Mouse (Mus musculus) layer of hippocampus, postnatal 10 days (tissue): Measurements from ENCODE around the gene Ppp1r12b. TPM values are rescaled to one million over a fixed set of nuclear protein-coding genes. Genes with fewer than 3 reads are reported as not detected.

Experiments
- DNase-seq, 2 experiments: peaks; one replicate each; pipeline ENCODE4 v3.0.0; 2021; ENCODE audit warnings: low spot score in 2 of 2
- long read RNA-seq: library from polyadenylated mRNA; stranded (forward); transcript quantifications from one replicate; pipeline ENCODE4 v2.0.0, GENCODE M21; 2023
- total RNA-seq, 2 experiments: library from RNA; stranded (reverse); gene quantifications; 2 replicates each; pipeline ENCODE4 v1.2.3; 2021

The Ppp1r12b gene
- total RNA-seq, result 10 to 100 TPM; 64.2 to 70.2 TPM
- long read RNA-seq, partial matches to known transcripts, result 0 of 15 reads
- long read RNA-seq, other reads (novel, unspliced or antisense), result 15 of 15 reads

DNA sequence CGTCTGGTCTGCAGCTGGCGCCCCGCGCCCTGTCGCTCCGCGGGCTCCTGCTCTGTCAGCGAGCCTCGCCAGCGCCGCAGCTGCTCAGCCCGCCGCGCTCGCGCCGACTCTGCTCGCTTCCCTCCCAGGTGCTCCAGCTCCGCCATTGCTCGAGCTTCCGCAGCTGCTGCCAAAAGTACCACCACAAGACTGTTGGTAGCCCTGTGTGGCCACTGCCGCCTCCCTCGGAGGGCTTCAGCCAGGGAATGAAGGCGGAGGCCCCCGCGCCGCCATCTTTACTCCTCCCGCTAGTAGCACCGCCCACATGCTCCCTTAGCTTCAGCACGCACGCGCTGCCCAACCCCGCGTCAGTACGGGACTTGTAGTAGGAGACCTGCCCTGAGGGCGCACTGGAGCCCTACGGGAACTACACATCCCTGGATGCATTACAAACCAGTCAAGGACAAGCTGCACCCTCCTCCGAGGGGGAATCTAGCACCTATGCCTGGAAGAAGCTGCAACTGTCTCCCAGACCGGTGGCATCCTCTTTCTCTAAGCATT lies at the start of gene Ppp1r12b:
Gene Ppp1r12b, minus strand, starts transcription at position 306 of the 540 bp plus-strand sequence.
- DNase-seq, result peak; percentile 95 to 96

DNA sequence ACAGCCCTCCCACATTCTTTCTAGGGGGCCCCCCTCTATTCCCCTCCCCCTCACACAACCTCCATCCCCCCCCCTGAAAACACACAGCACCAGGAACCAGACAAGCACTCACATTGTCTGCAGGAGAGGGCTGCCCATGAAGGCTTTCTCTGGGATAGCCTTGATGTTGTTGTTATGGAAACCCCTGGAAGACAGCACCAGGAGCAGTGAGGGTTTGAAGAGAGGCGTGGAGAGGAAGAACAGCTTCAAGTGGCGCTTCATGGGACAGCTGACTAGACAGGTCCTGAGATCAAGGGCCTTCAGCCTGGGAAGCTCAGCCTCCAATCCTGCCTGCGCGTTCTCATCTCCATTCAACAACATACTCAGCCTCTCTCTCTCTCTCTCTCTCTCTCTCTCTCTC lies 47.6 kb upstream of the Ppp1r12b start:
- no peak for DNase-seq

DNA sequence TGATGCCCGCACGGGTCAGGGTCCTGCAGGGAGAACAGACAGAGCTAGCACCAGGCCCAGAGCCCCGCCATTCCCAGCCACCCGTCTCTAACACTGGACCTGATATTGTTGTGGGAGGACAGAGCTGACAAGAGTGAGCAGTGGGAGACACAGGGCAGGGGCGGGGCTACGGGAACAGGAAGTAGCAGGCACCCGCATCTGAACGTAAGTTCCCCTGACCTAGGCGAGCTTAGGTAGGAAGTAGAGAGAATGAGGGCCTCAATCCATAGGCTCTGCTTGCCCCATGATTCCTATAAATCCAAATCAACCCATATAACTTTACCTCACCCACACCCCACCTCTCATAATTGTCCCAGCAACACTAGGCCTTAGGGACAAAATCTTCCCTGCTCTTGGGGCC lies 44.8 kb upstream of the Ppp1r12b start:
- DNase-seq, result no peak

DNA sequence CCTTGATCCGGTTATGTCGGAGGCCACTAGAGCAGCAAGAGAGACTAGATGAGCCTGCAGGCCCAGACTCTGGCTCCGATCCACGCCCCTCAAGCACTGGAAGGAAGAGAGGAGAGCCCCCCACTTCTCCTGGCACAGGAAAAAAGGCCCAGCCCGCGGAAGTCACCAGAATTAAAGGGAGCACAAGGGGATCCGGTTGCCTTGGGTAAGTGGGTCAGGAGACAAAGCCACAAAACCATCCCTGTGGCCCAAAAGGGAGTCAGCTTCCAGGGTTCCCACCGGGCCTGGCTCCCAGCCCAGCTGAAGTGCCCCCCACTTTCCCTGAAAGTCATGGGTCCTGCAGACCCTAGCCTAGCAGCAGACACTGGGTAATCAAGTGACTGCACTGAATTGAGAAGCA lies 42.5 kb upstream of the Ppp1r12b start:
- DNase-seq, result peak in 1 of 2 experiments; percentile 44

DNA sequence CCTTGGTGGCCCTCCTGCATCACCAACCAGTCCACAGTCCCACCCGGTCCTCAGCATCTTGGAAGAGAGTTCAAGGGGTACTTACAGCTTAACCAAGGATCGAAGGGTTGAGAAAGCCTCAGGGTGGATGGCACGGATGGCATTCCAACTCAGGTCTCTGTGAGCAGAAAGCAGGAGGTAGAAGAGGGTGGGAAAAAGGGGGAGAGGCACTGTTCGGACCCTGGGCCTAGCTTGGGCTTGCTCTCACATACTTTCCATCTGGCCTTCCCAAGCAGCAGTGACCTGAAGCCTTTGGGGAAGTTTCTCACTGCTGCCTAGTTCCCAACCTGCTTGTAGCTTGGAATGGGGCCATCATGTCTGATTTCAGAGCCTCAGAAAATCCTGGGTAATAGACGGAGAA lies 41.8 kb upstream of the Ppp1r12b start:
- DNase-seq, result no peak

DNA sequence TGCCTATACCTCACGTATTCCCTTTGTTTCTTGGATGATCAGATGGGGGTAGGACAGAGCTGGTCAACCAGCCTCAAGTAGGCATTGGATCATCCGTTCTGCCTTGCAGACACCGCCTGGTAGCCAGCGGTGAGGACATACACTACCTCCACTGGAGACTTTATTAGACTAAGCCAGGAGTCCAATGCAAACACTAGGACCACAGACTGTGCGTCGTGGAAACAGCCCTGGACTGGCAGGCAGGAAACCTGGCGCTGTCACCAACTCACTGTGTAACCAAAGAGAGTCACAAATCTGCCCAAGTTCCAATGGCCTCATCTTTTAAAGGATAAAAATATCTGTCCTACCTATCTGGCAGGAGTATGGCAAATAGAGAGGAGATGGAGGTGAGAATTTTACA lies 40.7 kb upstream of the Ppp1r12b start:
- DNase-seq, result no peak

DNA sequence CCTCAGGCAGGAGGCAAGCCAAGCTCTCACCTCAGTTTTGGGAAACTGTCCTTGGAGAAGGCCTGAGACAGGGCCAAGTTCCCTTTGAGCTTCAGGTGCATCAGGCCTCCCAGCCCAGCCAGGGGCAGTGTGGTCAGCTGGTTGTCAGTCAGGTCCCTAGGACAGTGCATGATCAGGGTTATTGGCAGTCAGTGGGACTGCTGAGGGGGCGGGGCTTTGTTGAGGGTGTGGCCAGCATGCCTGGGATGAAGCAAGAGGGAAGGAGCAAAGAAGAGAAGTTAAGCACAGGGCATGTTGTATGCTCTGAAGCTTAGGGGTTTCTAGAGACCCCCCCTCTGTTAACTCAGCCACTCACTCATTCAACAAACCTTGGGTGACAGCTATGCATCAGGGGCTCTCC lies 40.2 kb upstream of the Ppp1r12b start:
- DNase-seq, result no peak

DNA sequence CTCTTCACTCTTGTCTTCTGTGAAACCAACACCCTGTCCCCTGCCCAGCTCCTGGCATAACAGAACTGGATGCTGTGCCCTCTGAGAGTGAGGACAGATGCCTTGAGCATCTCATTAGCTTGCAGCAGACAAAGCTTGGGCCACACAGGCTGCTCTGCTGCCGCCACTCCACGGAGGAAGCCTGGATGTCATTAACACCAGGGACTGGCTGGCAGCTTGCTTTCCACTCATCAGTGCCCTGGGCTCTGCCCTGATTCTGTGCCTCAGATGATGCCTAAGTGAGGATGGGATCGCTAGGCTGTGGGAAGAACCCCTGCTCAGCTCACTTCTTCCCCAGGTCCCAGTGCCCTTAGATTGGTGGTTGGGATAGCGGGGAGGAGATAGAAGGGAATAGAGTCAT lies 39.7 kb upstream of the Ppp1r12b start:
- DNase-seq, result no peak

DNA sequence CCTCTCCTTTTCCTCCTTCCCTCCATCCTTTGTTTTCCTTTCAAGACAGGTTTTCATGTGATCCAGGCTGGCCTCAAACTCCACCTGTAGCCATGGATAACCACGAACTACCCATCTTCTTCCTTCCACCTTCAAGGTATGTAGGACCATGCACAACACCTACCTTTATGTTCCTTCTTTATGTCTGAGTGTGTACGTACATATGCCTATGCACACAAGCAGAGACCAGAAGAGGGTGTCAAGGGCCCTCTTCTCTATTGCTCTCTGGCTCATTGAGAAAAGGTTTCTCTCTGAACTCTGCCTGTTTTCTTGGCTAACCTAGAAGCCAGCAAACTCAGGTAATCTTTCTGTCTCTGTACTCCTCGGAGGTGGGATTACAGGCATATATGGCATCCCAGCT lies 39.0 kb upstream of the Ppp1r12b start:
- DNase-seq, result no peak

DNA sequence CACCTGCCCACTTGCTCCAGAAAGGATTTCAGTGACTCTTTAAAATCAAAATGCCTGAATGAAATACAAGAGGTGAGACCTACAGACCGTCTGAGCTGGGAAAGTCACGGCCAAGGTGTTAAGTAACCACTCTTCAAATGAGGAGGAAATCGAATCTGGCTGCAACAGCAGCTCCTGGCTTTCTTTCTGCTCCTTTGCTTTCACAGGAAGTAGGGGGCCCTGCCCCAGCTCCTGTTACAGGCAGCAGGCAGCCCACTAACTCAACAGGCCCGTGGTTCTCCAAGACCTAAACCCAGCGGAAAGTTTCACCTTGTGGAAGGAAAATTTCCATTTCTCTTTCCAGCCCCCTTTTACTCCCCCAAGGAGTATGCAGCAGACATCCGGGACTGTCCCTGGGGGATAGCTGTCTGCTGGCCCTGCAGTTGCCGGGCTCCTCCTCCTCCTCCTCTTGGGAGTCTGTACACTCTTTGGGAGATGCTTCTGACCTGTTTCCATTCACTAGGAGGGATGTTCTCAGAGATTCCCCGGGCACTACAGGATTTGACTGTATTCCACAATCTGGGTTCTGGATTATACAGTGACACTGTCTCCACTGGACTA lies 36.4 kb upstream of the Ppp1r12b start:
- DNase-seq, result no peak

DNA sequence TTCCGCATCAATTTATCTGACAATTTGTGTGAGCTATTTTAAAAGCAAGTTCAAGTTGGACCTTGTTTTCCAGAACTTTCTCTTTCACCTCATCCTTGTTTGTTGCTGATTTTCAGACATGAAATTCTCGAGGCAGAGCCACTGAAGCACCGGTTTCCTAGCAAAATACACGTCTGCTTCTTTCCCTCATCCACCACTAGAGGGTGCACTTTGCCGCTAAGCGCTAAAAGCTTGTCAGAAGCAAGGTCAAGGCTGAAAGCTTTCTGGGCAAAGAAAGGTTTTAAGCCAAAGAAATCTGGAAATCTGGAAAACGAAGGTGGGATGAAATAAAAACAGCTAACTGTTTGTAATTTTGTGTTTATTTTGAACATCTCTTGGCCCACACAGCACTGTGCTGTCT lies 33.6 kb upstream of the Ppp1r12b start:
- DNase-seq, result peak; percentile 88 to 90

DNA sequence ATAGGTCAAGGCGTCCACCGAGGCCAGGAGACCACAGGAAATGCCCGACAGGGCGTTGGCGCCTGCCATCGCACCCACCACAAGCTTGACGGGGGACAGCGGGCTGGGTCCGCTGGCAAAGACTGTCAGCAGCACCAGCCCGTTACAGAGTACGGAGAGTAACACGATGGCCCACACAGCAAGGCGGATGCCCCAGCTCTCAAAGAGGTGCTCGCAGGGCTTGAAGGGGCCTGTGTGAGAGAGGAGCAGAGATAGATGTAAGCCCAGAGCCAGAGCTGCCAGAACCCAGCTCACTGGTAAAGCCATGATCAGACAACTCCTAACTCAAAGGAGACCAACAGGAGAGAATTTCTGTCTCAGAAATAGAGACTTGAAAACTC lies 32.2 kb upstream of the Ppp1r12b start:
- DNase-seq, result peak in 1 of 2 experiments; percentile 19

DNA sequence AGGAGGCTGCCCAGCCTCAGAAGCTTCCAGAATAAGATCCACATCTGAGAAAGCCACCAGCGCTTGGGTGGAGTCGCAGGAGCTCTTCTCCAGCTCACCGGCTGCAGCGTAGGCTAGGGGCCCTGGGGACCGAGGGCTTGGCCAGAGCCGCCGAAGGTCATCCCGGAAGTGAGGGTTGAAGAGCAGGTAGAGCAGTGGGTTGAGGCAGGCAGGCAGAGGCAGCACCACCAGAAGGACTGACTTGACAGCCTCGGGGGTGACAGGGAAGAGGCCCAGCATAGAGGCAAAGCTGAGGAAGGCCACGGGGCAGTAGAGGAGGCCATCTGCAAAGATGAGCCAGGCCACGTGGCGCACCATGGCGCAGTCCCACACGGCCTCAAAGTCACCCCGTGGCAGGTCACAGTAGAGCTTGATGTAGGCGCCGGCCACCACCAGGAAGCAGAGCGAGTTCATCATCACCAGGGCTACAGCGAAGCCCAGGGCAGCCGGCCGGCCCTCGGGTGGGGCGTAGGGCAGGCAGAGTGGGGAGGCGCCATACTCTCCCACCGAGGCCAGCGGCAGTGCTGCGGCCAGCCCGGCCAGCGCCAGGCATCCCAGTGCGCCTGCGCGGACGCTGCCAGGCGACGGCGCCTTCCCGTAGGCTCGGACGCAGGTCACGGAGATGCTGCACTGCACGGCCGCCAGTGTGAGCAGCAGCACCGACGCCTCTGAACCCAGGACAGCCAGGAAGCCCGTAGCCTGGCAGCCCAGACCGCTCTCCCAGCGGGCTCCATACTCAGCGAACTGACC lies 31.6 kb upstream of the Ppp1r12b start:
- DNase-seq, result peak; percentile 40 to 66

DNA sequence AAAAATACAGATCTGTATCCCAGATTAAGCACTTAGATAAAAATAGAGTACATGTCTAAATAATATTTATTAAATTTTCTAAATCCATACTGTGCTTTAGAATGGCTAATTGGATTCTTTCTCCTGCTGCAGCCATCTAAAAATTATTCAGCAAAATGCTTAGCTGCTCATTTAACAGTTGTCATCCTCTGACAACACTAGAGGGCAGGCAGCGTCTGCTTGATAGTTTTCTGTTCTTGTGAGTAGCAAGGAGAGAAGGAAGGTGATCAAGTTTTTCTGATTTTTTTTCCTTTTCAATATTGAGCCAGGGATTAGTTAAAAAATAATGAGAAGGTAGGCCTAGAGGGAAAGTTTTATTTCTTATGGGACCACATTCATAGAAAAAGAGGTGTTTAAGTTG lies 17.2 kb upstream of the Ppp1r12b start:
- DNase-seq, result peak in 1 of 2 experiments; percentile 41

DNA sequence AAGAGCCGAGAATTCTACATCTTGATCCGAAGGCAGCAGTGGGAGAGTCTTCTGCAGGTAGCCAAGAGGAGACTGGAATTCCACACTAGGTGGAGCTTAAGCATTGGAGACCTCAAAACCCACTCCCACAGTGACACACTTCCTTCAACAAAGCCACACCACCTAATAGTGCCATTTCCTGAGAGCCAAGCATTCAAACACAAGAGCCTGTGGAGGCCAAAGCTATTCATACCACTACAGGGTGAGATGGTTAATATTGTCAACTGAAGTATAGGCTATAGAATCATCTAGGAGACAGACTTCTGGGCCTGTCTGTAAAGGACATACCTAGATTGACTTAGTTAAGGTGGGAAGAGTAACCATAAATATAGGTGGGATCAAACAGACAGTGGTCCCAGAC lies 9.7 kb upstream of the Ppp1r12b start:
- no peak for DNase-seq

DNA sequence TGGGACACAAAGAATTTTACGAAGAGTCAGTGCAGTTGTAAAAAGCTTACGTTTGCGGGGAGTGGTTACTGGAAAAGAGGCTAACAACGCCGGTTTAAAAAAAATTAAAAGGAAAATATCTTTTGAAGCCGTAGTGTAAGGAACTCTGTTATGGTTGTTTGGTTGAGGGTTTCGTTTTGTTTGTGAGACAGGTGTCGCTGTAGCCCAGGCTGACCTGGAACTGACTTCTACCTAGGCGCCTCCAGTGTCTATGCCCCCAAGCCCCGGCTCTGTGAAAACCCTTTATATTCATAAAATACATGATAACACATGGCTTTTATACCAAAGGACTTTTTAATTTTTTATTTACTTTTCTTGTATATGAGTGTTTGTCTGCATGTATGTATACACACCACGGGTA lies 7.1 kb upstream of the Ppp1r12b start:
- DNase-seq, result no peak

DNA sequence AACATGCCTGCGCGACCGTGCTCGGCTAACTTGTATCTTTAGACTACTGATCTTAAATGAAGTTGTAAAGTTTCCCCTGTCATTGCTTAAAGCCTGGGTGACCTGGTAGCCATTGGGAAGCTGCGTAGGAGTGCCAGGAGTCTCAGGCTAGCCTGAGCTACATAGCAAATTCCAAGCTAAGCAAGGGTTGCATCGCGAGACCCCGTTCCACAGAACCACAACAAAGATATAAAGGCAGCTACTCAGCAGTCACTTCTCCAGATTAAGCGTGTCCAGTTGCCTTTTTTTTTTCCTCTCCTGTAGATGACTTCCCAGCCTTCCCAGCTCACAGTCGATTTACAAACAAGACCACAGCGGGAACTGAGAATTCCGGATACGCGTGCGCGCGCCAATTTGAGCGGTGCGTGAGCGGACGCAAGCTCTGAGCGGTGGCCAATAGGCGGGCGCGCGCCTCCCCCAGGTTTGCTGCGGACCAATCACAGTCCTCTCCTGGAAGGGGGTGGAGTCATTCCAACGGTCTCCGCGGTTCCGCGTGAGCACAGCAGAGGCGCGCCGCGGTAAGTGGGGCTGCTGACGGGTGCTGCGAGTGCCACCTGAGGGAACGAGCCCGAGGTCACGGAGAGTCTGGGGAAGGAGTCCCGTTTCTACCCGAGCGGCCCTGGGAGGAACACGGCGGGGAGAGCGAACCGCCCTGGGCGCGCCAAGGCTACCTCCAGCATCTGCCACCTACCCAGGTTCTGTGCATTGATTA lies 6.5 kb upstream of the Ppp1r12b start, which contains the start of gene Ube2t:
Gene Ube2t, plus strand, starts transcription at position 513 of the 751 bp plus-strand sequence.
- peak; percentile 93 to 96 for DNase-seq

DNA sequence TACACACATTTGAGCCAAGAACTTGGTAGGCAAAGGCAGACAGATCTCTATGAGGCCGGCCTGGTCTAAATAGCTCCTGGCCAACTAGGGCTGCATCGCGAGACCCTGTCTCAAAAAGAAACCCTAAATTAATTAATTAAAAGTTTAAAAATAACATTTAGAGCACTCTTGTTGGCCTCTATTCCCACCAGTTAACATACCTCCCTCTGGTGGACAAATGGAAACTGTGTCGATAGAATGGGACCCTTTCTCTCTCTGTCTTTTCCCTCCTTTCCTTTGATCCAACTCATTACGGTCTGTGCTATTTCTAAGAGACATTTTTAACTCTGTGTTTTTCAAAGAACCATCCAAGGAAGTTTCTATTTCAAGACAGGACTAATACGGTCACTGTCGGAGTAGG lies 4.9 kb upstream of the Ppp1r12b start:
- no peak for DNase-seq

DNA sequence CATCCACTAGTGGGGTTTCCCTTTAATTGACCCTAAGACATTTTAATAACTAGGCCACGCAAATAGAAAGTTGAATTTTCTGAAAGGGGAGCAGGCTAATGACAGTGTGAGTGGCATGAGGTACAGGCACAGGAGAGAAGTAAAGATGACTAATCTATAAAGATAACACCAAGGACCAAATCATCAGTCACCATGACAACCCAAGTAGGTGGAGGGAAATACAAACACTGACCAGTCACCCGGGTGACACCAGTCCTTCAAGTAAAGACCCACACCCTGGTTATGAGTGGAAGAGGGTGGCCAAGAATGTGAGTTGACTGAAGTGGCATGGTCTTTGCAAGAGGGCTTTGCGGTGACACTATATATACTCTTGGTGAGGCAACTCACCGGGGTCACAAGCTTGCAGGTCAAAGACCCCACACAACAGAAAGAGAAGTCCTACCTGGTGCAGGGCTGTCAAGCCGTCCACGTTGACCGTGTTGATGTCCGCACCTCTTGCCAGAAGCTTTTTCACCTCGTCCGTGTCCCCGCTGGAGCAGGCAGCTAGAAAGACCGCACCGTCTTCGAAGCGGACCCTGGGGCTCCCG lies 599 bp downstream of the Ppp1r12b start:
- DNase-seq, result no peak

DNA sequence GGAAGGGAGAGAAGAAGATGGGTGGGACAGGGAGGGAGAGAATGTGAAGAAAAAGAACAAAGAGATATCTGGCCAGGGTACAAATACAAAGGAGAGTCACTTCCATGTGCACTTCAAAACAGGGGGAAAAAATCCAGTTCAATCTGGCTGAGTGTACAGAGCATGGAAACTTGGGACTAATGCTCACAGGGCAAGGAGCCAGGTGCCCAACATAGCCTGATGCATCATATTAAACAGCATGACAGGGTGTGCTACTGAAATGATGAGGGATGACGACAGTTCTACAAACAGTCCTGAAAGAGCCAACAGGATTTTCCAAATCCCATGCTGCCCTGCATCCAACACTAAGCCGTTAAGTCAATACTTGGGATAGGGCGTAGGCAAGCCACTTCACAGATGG lies 5.8 kb downstream of the Ppp1r12b start:
- DNase-seq, result no peak

DNA sequence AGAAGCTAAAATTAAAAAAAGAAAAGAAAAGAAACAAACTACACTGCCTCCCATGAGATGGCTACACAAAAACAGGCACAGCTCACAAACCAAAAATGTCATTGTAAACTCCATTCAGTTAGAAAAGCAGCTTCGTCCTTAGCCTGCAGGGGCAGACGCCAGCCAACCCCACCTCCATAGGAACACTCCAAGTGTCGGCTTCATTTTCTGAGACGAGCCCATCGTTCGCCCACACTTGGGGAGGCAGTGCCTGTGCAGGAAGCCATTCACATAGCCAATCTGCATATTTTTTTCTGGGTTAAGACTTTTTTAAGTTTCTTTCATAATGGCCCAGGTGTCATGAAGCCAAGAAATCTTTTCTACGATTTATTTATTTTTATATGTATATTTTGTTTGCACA lies 8.2 kb downstream of the Ppp1r12b start:
- DNase-seq, result no peak
